Mouse (Mus musculus): ENCODE results near the gene Park7. TPM values are rescaled to one million over a fixed set of nuclear protein-coding genes. Genes with fewer than 3 reads are reported as not detected.

The Park7 gene
- 365 and 370 TPM in 2 replicates for polyA plus RNA-seq (2015; fragmentation: Nextera tagmentation; extraction: Ambion mirVana)

- Histone ChIP-seq H3K9me3 (no peaks in the 10 kb centered on the region), H3K4me1 (peaks cover 21% of the 10 kb centered on the region), H3K36me3 (replicated peaks) (no peaks in the 10 kb centered on the region), H3K9ac (peak within 1 kb of the TSS; percentile 84), H3K27me3 (replicated peaks) (no peaks in the 10 kb centered on the region), H3K27ac (peak within 1 kb of the TSS; percentile 89), H3K4me2 (peak within 1 kb of the TSS; percentile 67), H3K4me3 (peak within 1 kb of the TSS; percentile 89)
- WGBS, result under 1% methylated on average over 48 of the region's 48 CpGs
- peak; percentile 86 for ATAC-seq (replicated peaks)
Observed at GRCm38 (mm10) chr4:150914290-150914733, at the start of gene Park7, which contains the start of gene Tnfrsf9. Gene Park7 (minus strand): TSS chr4:150914437. Gene Tnfrsf9 (plus strand): TSS chr4:150914562.

DNA sequence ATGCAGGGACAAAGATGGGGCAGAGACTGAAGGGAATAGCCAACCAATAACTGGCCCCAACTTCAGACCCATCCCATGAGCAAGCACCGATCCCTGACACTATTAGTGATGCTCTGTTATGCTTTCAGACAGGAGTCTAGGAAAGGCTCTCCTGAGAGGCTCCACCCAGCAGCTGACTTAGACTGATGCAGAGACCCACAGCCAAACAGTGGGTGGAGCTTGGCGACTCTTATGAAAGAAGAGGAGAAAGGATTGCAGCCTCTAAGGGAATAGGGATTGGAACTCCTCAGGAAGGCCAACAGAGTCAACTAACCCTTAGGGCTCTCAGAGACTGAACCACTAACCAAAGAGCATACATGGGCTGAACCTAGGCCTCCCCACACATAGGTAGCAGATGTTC is 49.5 kb upstream of the Park7 start:
- 0 out of 2 replicates have a peak, but pooled peaks cover 6% of the 10 kb centered on the region for H3K4me1 ChIP-seq
- no peak for ATAC-seq (replicated peaks)
- 68% methylated on average over 2 of the region's 2 CpGs for WGBS
- H3K27me3 ChIP-seq (replicated peaks), result no peaks in the 10 kb centered on the region; the same call in 1 of the 2 replicates
- no peak overlapping the region for H3K9ac ChIP-seq
- no peak overlapping the region for H3K27ac ChIP-seq
- H3K9me3 ChIP-seq, result no peaks in the 10 kb centered on the region
- no peaks in the 10 kb centered on the region for H3K36me3 ChIP-seq (replicated peaks)
- no peak overlapping the region for H3K4me3 ChIP-seq
- H3K4me2 ChIP-seq, result no peak overlapping the region

- Histone ChIP-seq H3K27me3 (replicated peaks) (no peaks in the 10 kb centered on the region; the same call in 1 of the 2 replicates), H3K27ac (no peak overlapping the region), H3K9me3 (no peaks in the 10 kb centered on the region), H3K4me2 (no peak overlapping the region), H3K36me3 (replicated peaks) (no peaks in the 10 kb centered on the region), H3K4me1 (0 out of 2 replicates have a peak, but pooled peaks cover 6% of the 10 kb centered on the region), H3K4me3 (no peak overlapping the region), H3K9ac (no peak overlapping the region)
- 78% methylated on average over 6 of the region's 6 CpGs for WGBS
- ATAC-seq (replicated peaks), result no peak
Observed at GRCm38 (mm10) chr4:150962231-150962630, 48.0 kb upstream of the Park7 start.

DNA sequence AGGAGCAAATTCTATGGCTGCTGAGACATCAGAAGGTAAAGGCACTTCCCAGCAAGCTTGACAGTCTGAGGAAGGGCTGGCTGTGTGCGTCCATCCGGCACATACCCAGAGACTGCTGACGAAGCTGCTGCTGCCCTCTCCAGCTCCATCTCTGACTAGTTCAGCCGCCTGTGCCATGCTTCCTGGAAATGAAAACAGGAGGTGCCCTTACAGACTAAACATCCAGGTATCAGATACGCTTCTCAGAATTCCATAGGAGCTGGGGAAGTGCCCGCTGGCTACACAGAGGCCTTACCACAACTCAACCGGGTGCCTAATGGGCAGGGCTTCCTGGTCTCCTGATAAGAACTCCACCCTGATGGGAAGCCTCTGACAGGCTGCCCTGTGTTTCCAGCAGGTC is 44.3 kb upstream of the Park7 start:
- Histone ChIP-seq H3K4me2 (no peak overlapping the region), H3K27me3 (replicated peaks) (no peaks in the 10 kb centered on the region; the same call in 1 of the 2 replicates), H3K9ac (no peak overlapping the region), H3K27ac (no peak overlapping the region), H3K4me1 (0 out of 2 replicates have a peak, but pooled peaks cover 7% of the 10 kb centered on the region), H3K36me3 (replicated peaks) (no peaks in the 10 kb centered on the region), H3K9me3 (no peaks in the 10 kb centered on the region), H3K4me3 (no peak overlapping the region)
- WGBS, result 74% methylated on average over 7 of the region's 7 CpGs
- no peak for ATAC-seq (replicated peaks)

DNA sequence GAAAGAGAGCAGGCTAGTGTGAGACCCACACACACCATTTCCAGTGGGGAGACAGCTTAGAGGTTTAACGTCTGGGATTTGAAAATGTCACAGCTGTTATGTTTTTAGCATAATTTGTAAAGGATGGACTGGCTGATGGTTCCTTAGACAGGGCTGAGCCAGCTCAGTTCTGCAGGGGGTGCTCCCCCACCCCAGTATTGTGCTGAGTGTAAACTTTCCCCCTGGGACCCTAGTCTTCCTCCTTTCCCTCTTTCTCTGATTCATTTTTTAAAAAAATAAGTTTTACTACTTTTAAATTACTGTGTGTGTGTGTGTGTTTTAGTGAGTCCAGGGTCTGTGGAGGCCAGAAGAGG is 42.8 kb upstream of the Park7 start:
- no peak for ATAC-seq (replicated peaks)
- Histone ChIP-seq H3K4me2 (no peak overlapping the region), H3K9me3 (no peaks in the 10 kb centered on the region), H3K27me3 (replicated peaks) (no peaks in the 10 kb centered on the region), H3K4me3 (no peak overlapping the region), H3K4me1 (0 out of 2 replicates have a peak, but pooled peaks cover 7% of the 10 kb centered on the region), H3K27ac (no peak overlapping the region), H3K9ac (no peak overlapping the region), H3K36me3 (replicated peaks) (no peaks in the 10 kb centered on the region)
- 24% methylated on average over 1 of the region's 1 CpGs for WGBS

DNA sequence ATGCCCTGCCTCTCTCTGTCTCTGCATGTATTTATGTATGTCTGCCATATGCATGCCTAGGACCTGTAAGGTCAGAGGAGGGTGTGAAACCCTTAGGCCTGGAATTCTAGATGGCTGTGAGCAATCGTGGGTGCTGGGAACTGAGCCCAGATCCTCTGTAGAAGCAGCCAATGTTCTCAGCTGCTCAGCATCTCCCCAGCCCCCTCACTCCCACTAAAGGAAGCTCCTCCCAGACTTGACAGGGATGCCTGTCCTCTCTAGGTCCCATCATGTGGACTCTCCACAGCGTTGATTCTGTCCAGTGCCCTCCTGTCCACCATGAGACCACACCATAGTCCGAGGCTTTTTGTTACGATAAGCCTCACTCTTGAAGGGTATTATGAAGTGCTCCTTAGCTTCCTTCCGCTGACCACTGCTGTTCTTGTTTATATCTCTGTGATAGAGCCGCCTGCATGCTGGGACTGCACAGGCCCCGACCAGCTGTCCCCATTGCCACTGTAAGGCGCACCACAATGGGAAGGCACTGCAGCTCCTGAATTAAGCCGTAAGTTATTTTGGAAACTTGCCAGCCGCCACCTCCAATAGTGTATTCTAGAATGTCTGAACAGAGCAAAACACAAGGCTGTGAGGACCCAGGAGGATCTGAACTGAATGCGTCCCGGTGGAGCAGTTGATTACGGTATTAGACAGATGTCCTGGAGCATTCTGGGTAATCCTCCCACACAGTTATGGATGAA is 42.3 kb upstream of the Park7 start:
- 0 out of 2 replicates have a peak, but pooled peaks cover 7% of the 10 kb centered on the region for H3K4me1 ChIP-seq
- no peaks in the 10 kb centered on the region for H3K27me3 ChIP-seq (replicated peaks)
- H3K4me2 ChIP-seq, result no peak overlapping the region
- H3K9me3 ChIP-seq, result no peaks in the 10 kb centered on the region
- H3K36me3 ChIP-seq (replicated peaks), result no peaks in the 10 kb centered on the region
- no peak overlapping the region for H3K9ac ChIP-seq
- ATAC-seq (replicated peaks), result peak; percentile 76
- no peak overlapping the region for H3K4me3 ChIP-seq
- H3K27ac ChIP-seq, result peak overlapping the region; percentile 67
- 38% methylated on average over 13 of the region's 13 CpGs for WGBS

- 89% methylated on average over 10 of the region's 10 CpGs for WGBS
- no peaks in the 10 kb centered on the region for H3K36me3 ChIP-seq (replicated peaks)
- H3K27me3 ChIP-seq (replicated peaks), result no peaks in the 10 kb centered on the region
- H3K4me3 ChIP-seq, result no peak overlapping the region
- ATAC-seq (replicated peaks), result no peak
- no peak overlapping the region for H3K27ac ChIP-seq
- no peak overlapping the region for H3K4me2 ChIP-seq
- no peaks in the 10 kb centered on the region for H3K4me1 ChIP-seq
- H3K9ac ChIP-seq, result no peak overlapping the region
- H3K9me3 ChIP-seq, result no peaks in the 10 kb centered on the region
Observed at GRCm38 (mm10) chr4:150950972-150951371, 36.7 kb upstream of the Park7 start.

DNA sequence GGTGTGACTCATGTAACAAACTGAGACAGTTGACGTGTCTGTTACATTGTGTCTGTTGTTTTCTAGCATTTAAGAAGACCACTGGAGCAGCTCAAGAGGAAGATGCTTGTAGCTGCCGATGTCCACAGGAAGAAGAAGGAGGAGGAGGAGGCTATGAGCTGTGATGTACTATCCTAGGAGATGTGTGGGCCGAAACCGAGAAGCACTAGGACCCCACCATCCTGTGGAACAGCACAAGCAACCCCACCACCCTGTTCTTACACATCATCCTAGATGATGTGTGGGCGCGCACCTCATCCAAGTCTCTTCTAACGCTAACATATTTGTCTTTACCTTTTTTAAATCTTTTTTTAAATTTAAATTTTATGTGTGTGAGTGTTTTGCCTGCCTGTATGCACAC is 30.5 kb upstream of the Park7 start:
- Histone ChIP-seq H3K9me3 (no peaks in the 10 kb centered on the region), H3K36me3 (replicated peaks) (no peaks in the 10 kb centered on the region), H3K9ac (no peak overlapping the region), H3K27ac (no peak overlapping the region), H3K4me2 (no peak overlapping the region), H3K4me1 (no peaks in the 10 kb centered on the region), H3K4me3 (no peak overlapping the region), H3K27me3 (replicated peaks) (no peaks in the 10 kb centered on the region)
- ATAC-seq (replicated peaks), result no peak
- WGBS, result 96% methylated on average over 7 of the region's 7 CpGs

DNA sequence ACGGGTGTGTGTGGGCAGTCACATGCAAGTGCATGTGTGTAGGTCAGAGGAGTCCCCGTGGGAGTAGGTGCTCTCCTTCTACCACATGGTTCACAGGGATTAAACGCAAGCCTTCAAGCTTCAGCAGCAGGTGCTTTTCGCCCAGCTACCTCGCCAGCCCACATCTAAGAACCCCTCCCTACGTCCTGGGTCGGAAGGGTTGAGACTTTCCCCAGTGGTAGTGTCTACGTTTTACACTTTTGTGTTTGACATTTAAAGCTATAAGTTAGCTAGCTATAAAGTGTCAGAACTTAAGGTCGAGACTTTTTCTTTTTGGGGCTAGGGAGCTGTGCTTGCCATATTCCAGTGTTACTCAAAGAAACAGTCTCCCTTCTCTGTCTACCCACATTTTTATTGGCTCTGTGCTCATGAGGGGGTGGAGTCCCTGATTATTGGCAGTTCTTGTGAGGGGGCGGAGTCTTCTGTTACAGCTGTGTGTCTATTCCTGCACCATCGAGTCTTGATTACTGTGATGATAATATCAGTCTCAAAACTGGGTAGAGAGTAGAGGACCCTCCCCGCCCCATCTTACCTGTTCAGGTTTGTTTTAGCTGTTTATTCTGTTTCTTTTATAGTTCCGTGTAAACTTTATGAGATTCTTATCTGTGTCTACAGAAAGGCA is 25.9 kb upstream of the Park7 start:
- no peaks in the 10 kb centered on the region for H3K27me3 ChIP-seq (replicated peaks)
- no peak overlapping the region for H3K27ac ChIP-seq
- H3K9ac ChIP-seq, result no peak overlapping the region
- H3K4me1 ChIP-seq, result no peaks in the 10 kb centered on the region
- no peaks in the 10 kb centered on the region for H3K9me3 ChIP-seq
- no peak overlapping the region for H3K4me2 ChIP-seq
- no peak overlapping the region for H3K4me3 ChIP-seq
- WGBS, result 60% methylated on average over 13 of the region's 13 CpGs
- no peak for ATAC-seq (replicated peaks)
- H3K36me3 ChIP-seq (replicated peaks), result no peaks in the 10 kb centered on the region

DNA sequence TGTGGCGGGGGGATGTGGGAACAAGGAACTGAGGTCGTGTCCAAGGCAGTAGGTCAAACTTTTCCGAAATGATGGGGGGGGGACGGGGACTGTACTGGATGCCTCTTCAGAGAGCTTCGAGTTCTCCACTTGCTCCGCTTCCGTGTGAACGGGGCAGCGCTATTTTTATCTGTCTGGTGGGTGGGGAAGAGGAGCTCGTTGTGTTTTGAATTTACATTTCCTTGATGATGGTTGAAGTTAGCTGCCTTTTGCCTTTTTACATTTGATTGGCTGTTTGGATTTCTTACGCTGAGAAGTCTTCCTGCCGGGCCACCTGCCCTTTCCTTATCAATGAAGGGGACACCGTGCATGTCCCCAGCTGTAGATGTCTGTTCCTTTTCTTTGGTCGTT is 23.8 kb upstream of the Park7 start:
- no peaks in the 10 kb centered on the region for H3K4me1 ChIP-seq
- no peak overlapping the region for H3K9ac ChIP-seq
- no peaks in the 10 kb centered on the region for H3K9me3 ChIP-seq
- H3K36me3 ChIP-seq (replicated peaks), result no peaks in the 10 kb centered on the region
- H3K27ac ChIP-seq, result no peak overlapping the region
- no peaks in the 10 kb centered on the region for H3K27me3 ChIP-seq (replicated peaks)
- WGBS, result 69% methylated on average over 14 of the region's 14 CpGs
- H3K4me3 ChIP-seq, result no peak overlapping the region
- peak overlapping the region; percentile 10; the same call in 1 of the 2 replicates for H3K4me2 ChIP-seq
- no peak for ATAC-seq (replicated peaks)

DNA sequence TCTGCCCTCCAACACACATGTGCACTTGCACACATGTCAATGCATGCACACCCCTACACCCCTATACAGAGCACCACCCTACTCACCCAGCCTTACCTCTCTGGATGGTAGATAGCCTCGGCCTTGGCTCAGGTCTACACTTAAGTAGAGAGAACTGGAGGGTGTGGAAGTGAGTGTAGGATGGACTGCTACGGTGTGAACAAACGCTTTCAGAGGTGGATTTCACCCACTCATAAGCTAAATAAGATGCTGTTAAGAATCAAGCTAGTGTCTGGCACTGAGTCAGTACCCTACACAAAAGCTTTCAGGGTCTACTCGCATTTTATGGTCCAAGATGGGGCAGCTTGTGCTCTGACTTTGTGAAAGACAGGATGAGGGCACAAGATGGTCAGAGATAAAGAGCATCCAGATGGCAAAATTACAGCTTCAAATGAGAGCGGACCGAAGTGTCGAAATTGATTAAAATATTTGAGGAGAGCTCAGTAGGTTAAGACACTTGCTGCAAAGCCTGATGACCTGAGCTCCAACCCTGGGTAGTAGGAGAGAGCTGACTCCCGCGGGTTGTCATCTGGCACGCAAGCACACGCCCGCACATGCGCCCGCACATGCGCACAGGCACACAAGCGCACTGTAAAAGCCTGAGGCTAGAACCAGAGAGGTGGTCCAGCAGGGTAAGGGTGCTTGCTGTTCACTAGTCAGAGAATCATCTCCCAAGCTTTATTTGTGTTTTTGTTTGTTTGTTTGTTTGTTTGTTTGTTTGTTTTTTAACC is 23.2 kb upstream of the Park7 start:
- 81% methylated on average over 16 of the region's 16 CpGs for WGBS
- Histone ChIP-seq H3K4me2 (peak overlapping the region; percentile 10; the same call in 1 of the 2 replicates), H3K9ac (no peak overlapping the region), H3K36me3 (replicated peaks) (no peaks in the 10 kb centered on the region), H3K27ac (no peak overlapping the region), H3K9me3 (no peaks in the 10 kb centered on the region), H3K4me3 (no peak overlapping the region), H3K27me3 (replicated peaks) (no peaks in the 10 kb centered on the region), H3K4me1 (no peaks in the 10 kb centered on the region)
- no peak for ATAC-seq (replicated peaks)

DNA sequence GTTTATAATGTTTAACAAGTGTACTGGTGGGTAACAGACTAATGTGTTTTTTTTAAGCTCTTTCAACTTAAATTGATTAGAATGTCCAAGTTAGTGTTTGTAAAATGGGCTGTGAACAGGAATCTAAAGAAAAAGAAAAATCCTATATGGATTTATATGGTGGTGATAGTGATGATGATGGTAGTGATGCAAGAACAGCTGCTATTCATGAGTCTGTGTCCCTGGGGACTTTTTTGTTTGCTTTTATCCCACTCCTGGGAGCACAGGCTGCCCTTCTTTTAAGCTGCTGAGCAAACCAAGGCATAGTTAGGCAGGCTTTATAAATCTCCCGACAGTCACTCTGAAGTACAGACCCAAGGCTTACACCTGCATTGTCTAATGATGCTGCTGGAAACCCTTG is 19.3 kb upstream of the Park7 start:
- no peaks in the 10 kb centered on the region for H3K36me3 ChIP-seq (replicated peaks)
- no peak for ATAC-seq (replicated peaks)
- no peak overlapping the region for H3K27ac ChIP-seq
- no peaks in the 10 kb centered on the region for H3K4me1 ChIP-seq
- no peaks in the 10 kb centered on the region for H3K27me3 ChIP-seq (replicated peaks)
- no peak overlapping the region for H3K4me3 ChIP-seq
- no peak overlapping the region for H3K9ac ChIP-seq
- no peak overlapping the region for H3K4me2 ChIP-seq
- WGBS, result 52% methylated on average over 1 of the region's 1 CpGs
- no peaks in the 10 kb centered on the region for H3K9me3 ChIP-seq

Data from midbrain, embryonic 15.5 days (tissue).